Mouse (Mus musculus) embryo, embryonic 9.5 days (tissue): ENCODE results near the gene Kif16b.

Source experiments
- DNase-seq: peaks from one replicate; pipeline ENCODE4 v3.0.0-alpha.2; 2017; ENCODE audit errors: extremely low spot score

Kif16b gene

GRCm38 (mm10) chr2:142875936-142876335 is 25.4 kb downstream of the Kif16b start:
- no peak for DNase-seq

- DNase-seq, result no peak
These were observed 26.8 kb downstream of the Kif16b start for GRCm38 (mm10) chr2:142874562-142874961.

GRCm38 (mm10) chr2:142870055-142870454 is 31.3 kb downstream of the Kif16b start:
- no peak for DNase-seq

GRCm38 (mm10) chr2:142867481-142867880 is 33.9 kb downstream of the Kif16b start:
- no peak for DNase-seq

GRCm38 (mm10) chr2:142860994-142861393 is 40.3 kb downstream of the Kif16b start:
- no peak for DNase-seq

GRCm38 (mm10) chr2:142859452-142859851 is 41.9 kb downstream of the Kif16b start:
- peak; percentile 44 for DNase-seq

- no peak for DNase-seq
These were observed 62.6 kb downstream of the Kif16b start for GRCm38 (mm10) chr2:142838775-142839174.

GRCm38 (mm10) chr2:142838118-142838517 is 63.2 kb downstream of the Kif16b start:
- DNase-seq, result no peak

- DNase-seq, result no peak
These were observed 66.6 kb downstream of the Kif16b start for GRCm38 (mm10) chr2:142834751-142835150.

GRCm38 (mm10) chr2:142832617-142833422 is 68.5 kb downstream of the Kif16b start:
- no peak for DNase-seq

GRCm38 (mm10) chr2:142813033-142813432 is 88.3 kb downstream of the Kif16b start:
- peak; percentile 59 for DNase-seq

- no peak for DNase-seq
These were observed 97.4 kb downstream of the Kif16b start for GRCm38 (mm10) chr2:142803760-142804448.

GRCm38 (mm10) chr2:142797310-142797709 is 104.0 kb downstream of the Kif16b start:
- DNase-seq, result no peak

- DNase-seq, result no peak
These were observed 126.0 kb downstream of the Kif16b start for GRCm38 (mm10) chr2:142775358-142775757.

- no peak for DNase-seq
These were observed 126.6 kb downstream of the Kif16b start for GRCm38 (mm10) chr2:142774752-142775151.

- no peak for DNase-seq
These were observed 131.6 kb downstream of the Kif16b start for GRCm38 (mm10) chr2:142769647-142770121.

GRCm38 (mm10) chr2:142764276-142764675 is 137.1 kb downstream of the Kif16b start:
- no peak for DNase-seq

- DNase-seq, result no peak
These were observed 140.5 kb downstream of the Kif16b start for GRCm38 (mm10) chr2:142760843-142761242.

- no peak for DNase-seq
These were observed 142.1 kb downstream of the Kif16b start for GRCm38 (mm10) chr2:142759192-142759591.

GRCm38 (mm10) chr2:142758091-142758765 is 143.1 kb downstream of the Kif16b start:
- no peak for DNase-seq

- DNase-seq, result no peak
These were observed 162.0 kb downstream of the Kif16b start for GRCm38 (mm10) chr2:142739338-142739737.

- DNase-seq, result no peak
These were observed 162.8 kb downstream of the Kif16b start for GRCm38 (mm10) chr2:142738488-142738887.
